Mouse (Mus musculus) stomach, postnatal 0 days (tissue): Measurements from ENCODE around the gene Sept9.

Source experiments
- CTCF ChIP-seq: IDR thresholded peaks from 2 replicates; pipeline ENCODE4 v1.5.1; 2016; ENCODE audit warnings: antibody characterized with exemption, low read depth, mild to moderate bottlenecking, moderate library complexity
- EP300 ChIP-seq: optimal IDR thresholded peaks from 2 replicates; pipeline ENCODE3; 2016; ENCODE audit warnings: antibody characterized with exemption

DNA sequence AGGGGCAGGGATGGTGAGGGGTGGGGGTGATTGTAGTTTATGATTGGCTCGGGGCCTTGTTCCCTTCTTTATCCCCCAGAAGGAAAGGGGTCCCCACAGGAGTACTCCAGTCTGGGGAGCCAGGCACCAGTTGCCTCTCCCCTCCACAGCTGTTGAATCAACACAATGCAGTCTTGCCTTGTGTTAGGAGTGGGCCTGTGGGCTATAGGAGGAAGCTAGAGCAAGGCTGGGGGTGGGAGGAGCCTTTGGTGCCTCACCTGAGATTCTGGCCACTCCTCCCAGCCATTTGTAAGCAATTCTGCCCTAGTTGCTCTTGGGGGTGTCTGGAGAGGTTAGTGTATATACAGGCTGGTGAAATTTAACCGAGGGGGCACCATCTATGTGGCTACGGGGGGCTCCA is 88.3 kb downstream of the Sept9 start:
- TF ChIP-seq CTCF (no peak), EP300 (no peak)
